Mouse (Mus musculus) hindbrain, embryonic 11.5 days (tissue): ENCODE data around the gene Olfr550. TPM values are rescaled to one million over a fixed set of nuclear protein-coding genes. Genes with fewer than 3 reads are reported as not detected.

Experiments used
- polyA plus RNA-seq: library from polyadenylated mRNA; unstranded; fragments of >200 nt; fragmentation: Nextera tagmentation; extraction: Ambion mirVana; gene quantifications from 2 replicates; pipeline ENCODE4 v1.2.1, GENCODE M21; 2014

Gene Olfr550
- polyA plus RNA-seq, 1 experiment from 2014 or later = not detected

Other genes starting within 250 kb of the Olfr550 start
- gene Rrm1, start 129.7 kb upstream of the Olfr550 start, polyA plus RNA-seq = 189 and 213 TPM in 2 replicates
- 0.31 and 1.1 TPM in 2 replicates for gene Olfr543, start 89.8 kb upstream of the Olfr550 start, polyA plus RNA-seq
- gene Olfr544, start 83.1 kb upstream of the Olfr550 start, polyA plus RNA-seq = 0.08 and 0.23 TPM in 2 replicates
- not detected in 2 replicates for gene Olfr545, start 71.9 kb upstream of the Olfr550 start, polyA plus RNA-seq
- not detected in 2 replicates for gene Olfr547, start 36.7 kb upstream of the Olfr550 start, polyA plus RNA-seq
- not detected in 2 replicates for gene Olfr548-ps1, start 30.5 kb upstream of the Olfr550 start, polyA plus RNA-seq
- not detected in 2 replicates for gene Olfr549, start 21.6 kb upstream of the Olfr550 start, polyA plus RNA-seq
- 0.32 and 1.1 TPM in 2 replicates for gene Trim21, start 6.0 kb upstream of the Olfr550 start, polyA plus RNA-seq
- gene Olfr551, start 20.4 kb downstream of the Olfr550 start, polyA plus RNA-seq = not detected in 2 replicates
- not detected in 2 replicates for gene Olfr552, start 26.3 kb downstream of the Olfr550 start, polyA plus RNA-seq
- not detected in 2 replicates for gene Olfr553, start 46.8 kb downstream of the Olfr550 start, polyA plus RNA-seq
- not detected in 2 replicates for gene Olfr554, start 67.0 kb downstream of the Olfr550 start, polyA plus RNA-seq
- gene Olfr555, start 87.4 kb downstream of the Olfr550 start, polyA plus RNA-seq = not detected in 2 replicates
- gene Olfr556, start 93.5 kb downstream of the Olfr550 start, polyA plus RNA-seq = not detected in 2 replicates
- gene Trim68, start 115.9 kb downstream of the Olfr550 start, polyA plus RNA-seq = 9.3 and 9.5 TPM in 2 replicates
- gene Olfr557, start 124.5 kb downstream of the Olfr550 start, polyA plus RNA-seq = not detected in 2 replicates
- gene Olfr558, start 130.8 kb downstream of the Olfr550 start, polyA plus RNA-seq = 0.15 TPM in 1 of 2 replicates, not detected in the other
- not detected in 2 replicates for gene Olfr33, start 147.6 kb downstream of the Olfr550 start, polyA plus RNA-seq
- not detected in 2 replicates for gene Olfr559, start 156.0 kb downstream of the Olfr550 start, polyA plus RNA-seq
- gene Olfr560, start 187.9 kb downstream of the Olfr550 start, polyA plus RNA-seq = not detected in 2 replicates
- 0.14 TPM in 1 of 2 replicates, not detected in the other for gene Olfr78, start 188.0 kb downstream of the Olfr550 start, polyA plus RNA-seq
- not detected in 2 replicates for gene Olfr561, start 199.8 kb downstream of the Olfr550 start, polyA plus RNA-seq
- gene Olfr564, start 232.0 kb downstream of the Olfr550 start, polyA plus RNA-seq = not detected in 2 replicates